Mouse (Mus musculus) olfactory bulb, adult 2 months (tissue): ENCODE results near the gene Nudt1.

Experiments
- CTCF ChIP-seq: fragments of 200-500 bp; IDR thresholded peaks from 2 replicates; pipeline ENCODE4 v1.5.1; 2012; ENCODE audit warnings: low read depth, mild to moderate bottlenecking, low read length, moderate library complexity; ENCODE audit not compliant: insufficient read depth
- POLR2A ChIP-seq: fragments of 200-500 bp; IDR thresholded peaks from 2 replicates; pipeline ENCODE4 v1.6.1; 2012; ENCODE audit warnings: mild to moderate bottlenecking, low read depth, low read length, moderate library complexity; ENCODE audit not compliant: insufficient read depth

DNA sequence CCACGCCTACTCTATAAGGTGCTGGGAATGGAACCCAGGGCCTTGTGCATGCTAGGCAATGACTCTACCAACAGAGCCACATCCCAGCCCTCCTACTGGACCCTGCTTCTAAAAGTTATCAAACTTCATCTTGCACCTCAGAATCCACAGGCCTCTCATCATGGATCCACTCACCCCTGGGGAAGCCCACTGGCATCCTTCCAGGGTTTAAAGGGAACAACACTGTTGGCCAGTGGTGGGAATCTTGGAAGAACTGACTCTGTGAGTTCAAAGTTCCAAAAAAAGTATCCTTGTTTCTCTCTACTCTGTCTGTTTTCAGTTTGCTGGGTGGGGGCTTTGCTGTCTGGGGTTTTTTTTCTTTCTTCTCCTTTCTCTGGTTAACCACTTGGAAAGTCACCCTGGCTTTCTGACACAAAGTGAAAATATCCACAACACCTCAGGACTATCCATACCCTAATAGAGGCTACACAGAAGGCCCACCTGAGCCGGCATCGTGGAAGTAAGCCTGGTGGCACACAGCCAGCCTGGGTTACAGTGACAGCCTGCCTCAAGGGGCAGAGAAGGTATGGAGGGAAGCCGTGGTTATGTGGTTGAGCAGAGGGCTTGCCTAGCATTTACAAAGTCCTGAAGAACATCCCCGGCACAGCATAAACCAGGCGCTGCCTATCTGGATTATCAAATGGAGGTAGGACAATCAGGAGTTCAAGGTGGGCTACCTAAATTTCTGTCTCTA lies 56.8 kb downstream of the Nudt1 start:
- TF ChIP-seq POLR2A (no peak), CTCF (no peak)
